Mouse (Mus musculus): ENCODE results near the gene Mrtfa. TPM values are rescaled to one million over a fixed set of nuclear protein-coding genes. Genes with fewer than 3 reads are reported as not detected.

Mrtfa gene
- polyA plus RNA-seq, 1 experiment from 2014 or later: 39.3 TPM

GRCm38 (mm10) chr15:81137298-81137697 lies 53.3 kb downstream of the Mrtfa start:
- Histone ChIP-seq H3K27ac (ENCODE audit: low read length) (peak overlapping the region; percentile 33; the same call in 1 of the 2 replicates), H3K9ac (replicated peaks; ENCODE audit: low read depth, low read length) (no peak overlapping the region), H3K36me3 (ENCODE audit: control insufficient read depth, insufficient read depth, low read length) (no peaks in the 10 kb centered on the region), H3K4me1 (ENCODE audit: control insufficient read depth, insufficient read depth, low read length) (peaks cover 11% of the 10 kb centered on the region; the same call in 1 of the 2 replicates), H3K4me2 (replicated peaks; ENCODE audit: low read depth, low read length) (no peak overlapping the region), H3K4me3 (ENCODE audit: low read depth, low read length) (no peak overlapping the region), H3K9me3 (ENCODE audit: control insufficient read depth, low read depth, low read length) (no peaks in the 10 kb centered on the region), H3K27me3 (ENCODE audit: control insufficient read depth, insufficient read depth, low read length) (no peaks in the 10 kb centered on the region)
- no peak for ATAC-seq (ENCODE audit: insufficient number of reproducible peaks, insufficient read depth, low FRiP score, low read depth)
- WGBS: 39% methylated on average over 6 of the region's 6 CpGs

- Histone ChIP-seq H3K9me3 (ENCODE audit: control insufficient read depth, low read depth, low read length) (no peaks in the 10 kb centered on the region), H3K27me3 (ENCODE audit: control insufficient read depth, insufficient read depth, low read length) (no peaks in the 10 kb centered on the region), H3K4me3 (ENCODE audit: low read depth, low read length) (no peak overlapping the region), H3K36me3 (ENCODE audit: control insufficient read depth, insufficient read depth, low read length) (no peaks in the 10 kb centered on the region), H3K9ac (replicated peaks; ENCODE audit: low read depth, low read length) (no peak overlapping the region), H3K27ac (ENCODE audit: low read length) (no peak overlapping the region), H3K4me1 (ENCODE audit: control insufficient read depth, insufficient read depth, low read length) (peaks cover 11% of the 10 kb centered on the region; the same call in 1 of the 2 replicates), H3K4me2 (replicated peaks; ENCODE audit: low read depth, low read length) (no peak overlapping the region)
- WGBS: 89% methylated on average over 2 of the region's 2 CpGs
- no peak for ATAC-seq (ENCODE audit: insufficient number of reproducible peaks, insufficient read depth, low FRiP score, low read depth)
Observed at GRCm38 (mm10) chr15:81133781-81134180, 56.8 kb downstream of the Mrtfa start.

- Histone ChIP-seq H3K4me2 (replicated peaks; ENCODE audit: low read depth, low read length) (no peak overlapping the region), H3K4me1 (ENCODE audit: control insufficient read depth, insufficient read depth, low read length) (peaks cover 5% of the 10 kb centered on the region; the same call in 1 of the 2 replicates), H3K4me3 (ENCODE audit: low read depth, low read length) (no peak overlapping the region), H3K27ac (ENCODE audit: low read length) (no peak overlapping the region), H3K36me3 (ENCODE audit: control insufficient read depth, insufficient read depth, low read length) (no peaks in the 10 kb centered on the region), H3K27me3 (ENCODE audit: control insufficient read depth, insufficient read depth, low read length) (no peaks in the 10 kb centered on the region), H3K9ac (replicated peaks; ENCODE audit: low read depth, low read length) (no peak overlapping the region), H3K9me3 (ENCODE audit: control insufficient read depth, low read depth, low read length) (no peaks in the 10 kb centered on the region)
- ATAC-seq (ENCODE audit: insufficient number of reproducible peaks, insufficient read depth, low FRiP score, low read depth): no peak
- WGBS: 86% methylated on average over 5 of the region's 5 CpGs
Observed at GRCm38 (mm10) chr15:81131152-81131551, 59.4 kb downstream of the Mrtfa start.

GRCm38 (mm10) chr15:81129970-81130369 lies 60.6 kb downstream of the Mrtfa start:
- Histone ChIP-seq H3K4me2 (replicated peaks; ENCODE audit: low read depth, low read length) (no peak overlapping the region), H3K27me3 (ENCODE audit: control insufficient read depth, insufficient read depth, low read length) (no peaks in the 10 kb centered on the region), H3K36me3 (ENCODE audit: control insufficient read depth, insufficient read depth, low read length) (no peaks in the 10 kb centered on the region), H3K27ac (ENCODE audit: low read length) (no peak overlapping the region), H3K9me3 (ENCODE audit: control insufficient read depth, low read depth, low read length) (no peaks in the 10 kb centered on the region), H3K9ac (replicated peaks; ENCODE audit: low read depth, low read length) (no peak overlapping the region), H3K4me1 (ENCODE audit: control insufficient read depth, insufficient read depth, low read length) (peaks cover 5% of the 10 kb centered on the region; the same call in 1 of the 2 replicates), H3K4me3 (ENCODE audit: low read depth, low read length) (no peak overlapping the region)
- ATAC-seq (ENCODE audit: insufficient number of reproducible peaks, insufficient read depth, low FRiP score, low read depth): no peak
- 78% methylated on average over 8 of the region's 8 CpGs for WGBS

- no peaks in the 10 kb centered on the region for H3K9me3 ChIP-seq (ENCODE audit: control insufficient read depth, low read depth, low read length)
- H3K4me3 ChIP-seq (ENCODE audit: low read depth, low read length): no peak overlapping the region
- H3K36me3 ChIP-seq (ENCODE audit: control insufficient read depth, insufficient read depth, low read length): no peaks in the 10 kb centered on the region
- H3K27ac ChIP-seq (ENCODE audit: low read length): no peak overlapping the region
- H3K9ac ChIP-seq (replicated peaks; ENCODE audit: low read depth, low read length): no peak overlapping the region
- 53% methylated on average over 5 of the region's 5 CpGs for WGBS
- H3K4me1 ChIP-seq (ENCODE audit: control insufficient read depth, insufficient read depth, low read length): peaks cover 5% of the 10 kb centered on the region; the same call in 1 of the 2 replicates
- no peaks in the 10 kb centered on the region for H3K27me3 ChIP-seq (ENCODE audit: control insufficient read depth, insufficient read depth, low read length)
- ATAC-seq (ENCODE audit: insufficient number of reproducible peaks, insufficient read depth, low FRiP score, low read depth): no peak
- no peak overlapping the region for H3K4me2 ChIP-seq (replicated peaks; ENCODE audit: low read depth, low read length)
Observed at GRCm38 (mm10) chr15:81128155-81128838, 62.3 kb downstream of the Mrtfa start.

GRCm38 (mm10) chr15:81124282-81124681 lies 66.3 kb downstream of the Mrtfa start:
- Histone ChIP-seq H3K4me3 (ENCODE audit: low read depth, low read length) (no peak overlapping the region), H3K9ac (replicated peaks; ENCODE audit: low read depth, low read length) (no peak overlapping the region), H3K27ac (ENCODE audit: low read length) (no peak overlapping the region), H3K4me2 (replicated peaks; ENCODE audit: low read depth, low read length) (no peak overlapping the region), H3K9me3 (ENCODE audit: control insufficient read depth, low read depth, low read length) (no peaks in the 10 kb centered on the region), H3K27me3 (ENCODE audit: control insufficient read depth, insufficient read depth, low read length) (no peaks in the 10 kb centered on the region), H3K36me3 (ENCODE audit: control insufficient read depth, insufficient read depth, low read length) (no peaks in the 10 kb centered on the region), H3K4me1 (ENCODE audit: control insufficient read depth, insufficient read depth, low read length) (peaks cover 10% of the 10 kb centered on the region; the same call in 1 of the 2 replicates)
- WGBS: 92% methylated on average over 2 of the region's 2 CpGs
- ATAC-seq (ENCODE audit: insufficient number of reproducible peaks, insufficient read depth, low FRiP score, low read depth): no peak

- WGBS: 57% methylated on average over 5 of the region's 5 CpGs
- ATAC-seq (ENCODE audit: insufficient number of reproducible peaks, insufficient read depth, low FRiP score, low read depth): no peak
- H3K9me3 ChIP-seq (ENCODE audit: control insufficient read depth, low read depth, low read length): no peaks in the 10 kb centered on the region
- H3K9ac ChIP-seq (replicated peaks; ENCODE audit: low read depth, low read length): no peak overlapping the region
- no peak overlapping the region for H3K27ac ChIP-seq (ENCODE audit: low read length)
- no peak overlapping the region for H3K4me3 ChIP-seq (ENCODE audit: low read depth, low read length)
- H3K27me3 ChIP-seq (ENCODE audit: control insufficient read depth, insufficient read depth, low read length): no peaks in the 10 kb centered on the region
- H3K4me2 ChIP-seq (replicated peaks; ENCODE audit: low read depth, low read length): no peak overlapping the region
- peaks cover 10% of the 10 kb centered on the region; the same call in 1 of the 2 replicates for H3K4me1 ChIP-seq (ENCODE audit: control insufficient read depth, insufficient read depth, low read length)
- H3K36me3 ChIP-seq (ENCODE audit: control insufficient read depth, insufficient read depth, low read length): no peaks in the 10 kb centered on the region
Observed at GRCm38 (mm10) chr15:81123122-81123521, 67.4 kb downstream of the Mrtfa start.

GRCm38 (mm10) chr15:81122535-81122934 lies 68.0 kb downstream of the Mrtfa start:
- no peak overlapping the region for H3K4me3 ChIP-seq (ENCODE audit: low read depth, low read length)
- no peaks in the 10 kb centered on the region for H3K36me3 ChIP-seq (ENCODE audit: control insufficient read depth, insufficient read depth, low read length)
- no peak overlapping the region for H3K9ac ChIP-seq (replicated peaks; ENCODE audit: low read depth, low read length)
- H3K9me3 ChIP-seq (ENCODE audit: control insufficient read depth, low read depth, low read length): no peaks in the 10 kb centered on the region
- H3K27me3 ChIP-seq (ENCODE audit: control insufficient read depth, insufficient read depth, low read length): no peaks in the 10 kb centered on the region
- H3K4me1 ChIP-seq (ENCODE audit: control insufficient read depth, insufficient read depth, low read length): peaks cover 7% of the 10 kb centered on the region; the same call in 1 of the 2 replicates
- no peak overlapping the region for H3K4me2 ChIP-seq (replicated peaks; ENCODE audit: low read depth, low read length)
- no peak for ATAC-seq (ENCODE audit: insufficient number of reproducible peaks, insufficient read depth, low FRiP score, low read depth)
- WGBS: 40% methylated on average over 4 of the region's 4 CpGs
- H3K27ac ChIP-seq (ENCODE audit: low read length): no peak overlapping the region

GRCm38 (mm10) chr15:81122078-81122477 lies 68.5 kb downstream of the Mrtfa start:
- Histone ChIP-seq H3K4me1 (ENCODE audit: control insufficient read depth, insufficient read depth, low read length) (peaks cover 7% of the 10 kb centered on the region; the same call in 1 of the 2 replicates), H3K27me3 (ENCODE audit: control insufficient read depth, insufficient read depth, low read length) (no peaks in the 10 kb centered on the region), H3K36me3 (ENCODE audit: control insufficient read depth, insufficient read depth, low read length) (no peaks in the 10 kb centered on the region), H3K27ac (ENCODE audit: low read length) (no peak overlapping the region), H3K4me2 (replicated peaks; ENCODE audit: low read depth, low read length) (no peak overlapping the region), H3K4me3 (ENCODE audit: low read depth, low read length) (no peak overlapping the region), H3K9me3 (ENCODE audit: control insufficient read depth, low read depth, low read length) (no peaks in the 10 kb centered on the region), H3K9ac (replicated peaks; ENCODE audit: low read depth, low read length) (no peak overlapping the region)
- WGBS: 51% methylated on average over 2 of the region's 2 CpGs
- no peak for ATAC-seq (ENCODE audit: insufficient number of reproducible peaks, insufficient read depth, low FRiP score, low read depth)
